Mouse (Mus musculus) skeletal muscle tissue, adult 2 months (tissue): ENCODE results near the gene Nek8.

Source experiments
- DNase-seq: peaks from one replicate; pipeline ENCODE4 v3.0.0-alpha.2; 2012; ENCODE audit warnings: low read depth, low spot score

Gene Nek8

GRCm38 (mm10) chr11:78167257-78167959, 9.1 kb downstream of the Nek8 start:
- no peak for DNase-seq

- no peak for DNase-seq
Observed at GRCm38 (mm10) chr11:78166640-78167039, 9.8 kb downstream of the Nek8 start.

GRCm38 (mm10) chr11:78166161-78166560, 10.3 kb downstream of the Nek8 start:
- no peak for DNase-seq

GRCm38 (mm10) chr11:78165761-78166109, 10.7 kb downstream of the Nek8 start:
- DNase-seq: no peak

- DNase-seq: peak; percentile 63
Observed at GRCm38 (mm10) chr11:78164924-78165760, 11.3 kb downstream of the Nek8 start, which contains the start of gene Traf4. Gene Traf4 (minus strand): TSS chr11:78165589.

GRCm38 (mm10) chr11:78164604-78164923, 11.9 kb downstream of the Nek8 start:
- no peak for DNase-seq

GRCm38 (mm10) chr11:78163681-78164603, 12.5 kb downstream of the Nek8 start:
- peak; percentile 46 for DNase-seq

- DNase-seq: no peak
Observed at GRCm38 (mm10) chr11:78163045-78163444, 13.4 kb downstream of the Nek8 start.

- peak; percentile 69 for DNase-seq
Observed at GRCm38 (mm10) chr11:78162504-78162903, 14.0 kb downstream of the Nek8 start.

- DNase-seq: no peak
Observed at GRCm38 (mm10) chr11:78161968-78162367, 14.5 kb downstream of the Nek8 start.

GRCm38 (mm10) chr11:78161169-78161568, 15.3 kb downstream of the Nek8 start:
- DNase-seq: no peak

GRCm38 (mm10) chr11:78160675-78161074, 15.8 kb downstream of the Nek8 start:
- no peak for DNase-seq

GRCm38 (mm10) chr11:78160171-78160570, 16.3 kb downstream of the Nek8 start:
- DNase-seq: no peak

- DNase-seq: no peak
Observed at GRCm38 (mm10) chr11:78159557-78159956, 16.9 kb downstream of the Nek8 start.

GRCm38 (mm10) chr11:78159096-78159495, 17.4 kb downstream of the Nek8 start:
- DNase-seq: peak; percentile 80

- DNase-seq: no peak
Observed at GRCm38 (mm10) chr11:78156156-78156699, 20.2 kb downstream of the Nek8 start.

- no peak for DNase-seq
Observed at GRCm38 (mm10) chr11:78155674-78156073, 20.8 kb downstream of the Nek8 start.

GRCm38 (mm10) chr11:78153778-78154177, 22.7 kb downstream of the Nek8 start:
- DNase-seq: no peak

GRCm38 (mm10) chr11:78152299-78153231, 23.9 kb downstream of the Nek8 start:
- no peak for DNase-seq

- DNase-seq: no peak
Observed at GRCm38 (mm10) chr11:78151161-78151560, 25.3 kb downstream of the Nek8 start.
